Mouse (Mus musculus) brain, embryonic 14.5 days (tissue): ENCODE measurements around the gene Zfp648.

Experiments
- CTCF ChIP-seq: fragments of 200-500 bp; IDR thresholded peaks from 2 replicates; pipeline ENCODE4 v1.5.1; 2012; ENCODE audit warnings: inconsistent platforms, mild to moderate bottlenecking, moderate library complexity, borderline replicate concordance; ENCODE audit not compliant: insufficient read depth, insufficient read length; ENCODE audit errors: extremely low read depth
- POLR2A ChIP-seq: fragments of 200-500 bp; IDR thresholded peaks from 2 replicates; pipeline ENCODE4 v1.6.1; 2012; ENCODE audit warnings: mild to moderate bottlenecking, inconsistent platforms, borderline replicate concordance; ENCODE audit not compliant: poor library complexity, insufficient read depth, insufficient read length, severe bottlenecking; ENCODE audit errors: extremely low read depth

DNA sequence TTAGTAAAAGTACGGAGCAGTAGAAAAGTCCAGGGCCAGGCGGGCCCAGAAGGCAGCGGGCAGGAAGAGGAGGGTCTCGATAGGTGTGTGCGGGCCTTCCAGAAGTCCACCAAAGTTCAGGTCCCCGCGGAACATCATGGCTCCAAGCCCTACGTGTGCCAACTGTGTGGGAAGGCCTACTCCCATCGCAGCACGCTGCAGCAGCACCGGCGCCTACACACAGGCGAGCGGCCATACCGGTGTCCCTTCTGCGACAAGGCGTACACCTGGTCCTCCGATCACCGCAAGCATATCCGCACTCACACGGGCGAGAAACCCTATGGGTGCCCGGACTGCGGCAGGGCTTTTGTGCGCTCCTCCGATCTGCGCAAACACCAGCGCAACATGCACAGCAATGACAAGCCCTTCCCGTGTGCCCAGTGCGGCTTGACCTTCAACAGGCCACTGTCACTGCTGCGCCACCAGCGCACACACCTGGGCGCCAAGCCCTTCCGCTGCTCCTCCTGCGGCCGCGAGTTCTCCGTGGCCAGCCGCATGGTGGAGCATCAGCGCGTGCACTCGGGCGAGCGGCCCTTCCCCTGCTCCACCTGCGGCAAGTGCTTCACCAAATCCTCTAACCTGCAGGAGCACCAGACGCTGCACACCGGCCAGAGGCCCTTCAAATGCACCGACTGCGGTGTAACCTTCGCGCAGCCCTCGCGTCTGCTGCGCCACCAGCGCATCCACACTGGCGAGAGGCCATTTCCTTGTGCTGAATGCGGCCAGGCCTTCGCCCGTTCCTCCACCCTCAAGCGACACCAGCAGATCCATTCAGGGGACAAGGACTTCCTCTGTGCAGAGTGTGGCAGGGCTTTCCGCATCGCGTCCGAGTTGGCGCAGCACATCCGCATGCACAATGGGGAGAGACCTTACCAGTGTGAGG is 3.9 kb downstream of the Zfp648 start:
- no peak for TF ChIP-seq POLR2A
- TF ChIP-seq CTCF: no peak
